Mouse (Mus musculus): ENCODE results near the gene Rap1gds1.

The Rap1gds1 gene

GRCm38 (mm10) chr3:139074484-139075211, at the start of gene Rap1gds1:
Rap1gds1 (minus strand) TSS chr3:139075201.
- peak; percentile 56 for DNase-seq (ENCODE audit: low read depth, low spot score)

- no peak for DNase-seq (ENCODE audit: low read depth, low spot score)
These were observed 43.4 kb upstream of the Rap1gds1 start for GRCm38 (mm10) chr3:139118446-139118845.

GRCm38 (mm10) chr3:139116733-139117337, 41.8 kb upstream of the Rap1gds1 start:
- DNase-seq (ENCODE audit: low read depth, low spot score): no peak

GRCm38 (mm10) chr3:139112335-139112973, 37.5 kb upstream of the Rap1gds1 start:
- DNase-seq (ENCODE audit: low read depth, low spot score): peak; percentile 5

- DNase-seq (ENCODE audit: low read depth, low spot score): no peak
These were observed 36.9 kb upstream of the Rap1gds1 start for GRCm38 (mm10) chr3:139111877-139112276.

GRCm38 (mm10) chr3:139108176-139108575, 33.2 kb upstream of the Rap1gds1 start:
- DNase-seq (ENCODE audit: low read depth, low spot score): peak; percentile 86

- DNase-seq (ENCODE audit: low read depth, low spot score): no peak
These were observed 28.9 kb upstream of the Rap1gds1 start for GRCm38 (mm10) chr3:139103914-139104313.

- no peak for DNase-seq (ENCODE audit: low read depth, low spot score)
These were observed 28.3 kb upstream of the Rap1gds1 start for GRCm38 (mm10) chr3:139103346-139103745.

- no peak for DNase-seq (ENCODE audit: low read depth, low spot score)
These were observed 26.9 kb upstream of the Rap1gds1 start for GRCm38 (mm10) chr3:139101941-139102340.

GRCm38 (mm10) chr3:139099284-139099683, 24.3 kb upstream of the Rap1gds1 start:
- DNase-seq (ENCODE audit: low read depth, low spot score): no peak

- DNase-seq (ENCODE audit: low read depth, low spot score): no peak
These were observed 20.9 kb upstream of the Rap1gds1 start for GRCm38 (mm10) chr3:139095894-139096293.

GRCm38 (mm10) chr3:139088526-139088925, 13.5 kb upstream of the Rap1gds1 start:
- no peak for DNase-seq (ENCODE audit: low read depth, low spot score)

GRCm38 (mm10) chr3:139083778-139084539, 9.0 kb upstream of the Rap1gds1 start:
- DNase-seq (ENCODE audit: low read depth, low spot score): no peak

- DNase-seq (ENCODE audit: low read depth, low spot score): no peak
These were observed 4.8 kb upstream of the Rap1gds1 start for GRCm38 (mm10) chr3:139079831-139080230.

GRCm38 (mm10) chr3:139078010-139078409, 3.0 kb upstream of the Rap1gds1 start:
- DNase-seq (ENCODE audit: low read depth, low spot score): no peak

- DNase-seq (ENCODE audit: low read depth, low spot score): peak; percentile 36
These were observed 1.1 kb upstream of the Rap1gds1 start for GRCm38 (mm10) chr3:139076059-139076455.

- peak; percentile 78 for DNase-seq (ENCODE audit: low read depth, low spot score)
These were observed 495 bp upstream of the Rap1gds1 start for GRCm38 (mm10) chr3:139075333-139076058.

GRCm38 (mm10) chr3:139073801-139074483, 1.1 kb downstream of the Rap1gds1 start:
- peak; percentile 70 for DNase-seq (ENCODE audit: low read depth, low spot score)

GRCm38 (mm10) chr3:139069539-139069938, 5.5 kb downstream of the Rap1gds1 start:
- DNase-seq (ENCODE audit: low read depth, low spot score): no peak

GRCm38 (mm10) chr3:139064076-139064475, 10.9 kb downstream of the Rap1gds1 start:
- DNase-seq (ENCODE audit: low read depth, low spot score): no peak

- DNase-seq (ENCODE audit: low read depth, low spot score): no peak
These were observed 12.9 kb downstream of the Rap1gds1 start for GRCm38 (mm10) chr3:139062088-139062487.

Measured in 3T3-L1 (cell line).